Mouse (Mus musculus) forebrain, embryonic 14.5 days (tissue): ENCODE measurements around the gene Raver2. TPM values are rescaled to one million over a fixed set of nuclear protein-coding genes. Genes with fewer than 3 reads are reported as not detected.

Source experiments
- ATAC-seq: fragments of 200-750 bp; cut with Nextera tagmentation; 2 replicates; pipeline ENCODE4 v1.8.0; 2017; ENCODE audit warnings: mild to moderate bottlenecking, moderate library complexity
- DNase-seq: peaks from one replicate; pipeline ENCODE4 v3.0.0-alpha.2; 2015; ENCODE audit warnings: low spot score
- H3K27ac ChIP-seq: fragments of 300-500 bp; sonication (generic); 2 replicates; pipeline ENCODE4 v1.5.1; 2014; ENCODE audit warnings: low read depth, mild to moderate bottlenecking, control low read depth, low read length, moderate library complexity
- H3K27me3 ChIP-seq: fragments of 300-500 bp; sonication (generic); replicated peaks from 2 replicates; pipeline ENCODE4 v1.6.1; 2014; ENCODE audit warnings: low read length, control low read depth, mixed read lengths; ENCODE audit not compliant: control insufficient read depth, insufficient read depth
- H3K36me3 ChIP-seq: fragments of 300-500 bp; sonication (generic); 2 replicates; pipeline ENCODE4 v1.6.1; 2014; ENCODE audit warnings: low read length, control low read depth; ENCODE audit not compliant: control insufficient read depth, insufficient read depth
- H3K4me1 ChIP-seq: fragments of 300-500 bp; sonication (generic); 2 replicates; pipeline ENCODE4 v1.6.1; 2014; ENCODE audit warnings: antibody characterized with exemption, low read length, control low read depth; ENCODE audit not compliant: control insufficient read depth, insufficient read depth
- H3K4me2 ChIP-seq: fragments of 300-500 bp; sonication (generic); 2 replicates; pipeline ENCODE4 v1.6.1; 2014; ENCODE audit warnings: mild to moderate bottlenecking, control low read depth, low read length
- H3K4me3 ChIP-seq: fragments of 300-500 bp; sonication (generic); 2 replicates; pipeline ENCODE4 v1.5.1; 2014; ENCODE audit warnings: low read depth, low read length, control low read depth
- H3K9ac ChIP-seq: fragments of 300-500 bp; sonication (generic); 2 replicates; pipeline ENCODE4 v1.6.1; 2014; ENCODE audit warnings: mild to moderate bottlenecking, low read length, control low read depth, moderate library complexity
- H3K9me3 ChIP-seq: fragments of 300-500 bp; sonication (generic); replicated peaks from 2 replicates; pipeline ENCODE4 v1.6.1; 2016; ENCODE audit warnings: low read length, control low read depth, mixed read lengths; ENCODE audit not compliant: control insufficient read depth
- WGBS: fragments of 180-500 bp; shearing (Covaris S2); extraction: QIAGEN DNeasy Blood & Tissue Kit; methylation state at CpG from one replicate; pipeline ENCODE4 v1.1.7; 2014; 5-methylcytosine and 5-hydroxymethylcytosine counted together
- polyA plus RNA-seq: library from polyadenylated mRNA; unstranded; fragments of >200 nt; fragmentation: Nextera tagmentation; extraction: Ambion mirVana; gene quantifications from 2 replicates; pipeline ENCODE4 v1.2.1, GENCODE M21; 2014

The Raver2 gene
- polyA plus RNA-seq: 5.4 and 6.3 TPM in 2 replicates

GRCm38 (mm10) chr4:101068786-101069153 is at the start of gene Raver2:
Gene Raver2, plus strand, starts transcription at chr4:101068983.
- WGBS: 2% methylated on average over 32 of the region's 54 CpGs
- Histone ChIP-seq H3K36me3 (no peaks in the 10 kb centered on the region), H3K9me3 (no peaks in the 10 kb centered on the region), H3K4me2 (peak within 1 kb of the TSS; percentile 97), H3K9ac (peak within 1 kb of the TSS; percentile 74), H3K27me3 (no peaks in the 10 kb centered on the region), H3K4me1 (no peaks in the 10 kb centered on the region), H3K27ac (no peak within 1 kb of the TSS), H3K4me3 (peak within 1 kb of the TSS; percentile 70)
- DNase-seq: peak; percentile 65
- ATAC-seq: peak; percentile 83

- WGBS: 89% methylated on average over 4 of the region's 4 CpGs
- ATAC-seq: no peak
- Histone ChIP-seq H3K4me2 (no peak within 1 kb of the TSS), H3K4me3 (no peak within 1 kb of the TSS), H3K27me3 (no peaks in the 10 kb centered on the region), H3K36me3 (no peaks in the 10 kb centered on the region), H3K9ac (no peak within 1 kb of the TSS), H3K9me3 (peaks cover 4% of the 10 kb centered on the region; the same call in 1 of the 2 replicates), H3K4me1 (no peaks in the 10 kb centered on the region), H3K27ac (no peak within 1 kb of the TSS)
- DNase-seq: no peak
Observed at GRCm38 (mm10) chr4:101020596-101020995, 48.2 kb upstream of the Raver2 start, which contains the start of gene Gm10577. Gene Gm10577, minus strand, starts transcription at chr4:101020696.

GRCm38 (mm10) chr4:101026566-101026965 is 42.2 kb upstream of the Raver2 start:
- DNase-seq (no peak), ATAC-seq (peak; percentile 42; the same call in 1 of the 2 replicates)
- Histone ChIP-seq H3K36me3 (no peaks in the 10 kb centered on the region), H3K9ac (no peak overlapping the region), H3K4me1 (no peaks in the 10 kb centered on the region), H3K9me3 (peaks cover 4% of the 10 kb centered on the region; the same call in 1 of the 2 replicates), H3K27me3 (no peaks in the 10 kb centered on the region), H3K27ac (no peak overlapping the region), H3K4me3 (no peak overlapping the region), H3K4me2 (no peak overlapping the region)
- 65% methylated on average over 5 of the region's 5 CpGs for WGBS

- Histone ChIP-seq H3K4me2 (no peak overlapping the region), H3K27me3 (no peaks in the 10 kb centered on the region), H3K36me3 (no peaks in the 10 kb centered on the region), H3K9me3 (peaks cover 4% of the 10 kb centered on the region; the same call in 1 of the 2 replicates), H3K4me1 (no peaks in the 10 kb centered on the region), H3K27ac (no peak overlapping the region), H3K9ac (no peak overlapping the region), H3K4me3 (no peak overlapping the region)
- WGBS: 62% methylated on average over 2 of the region's 2 CpGs
- ATAC-seq: peak; percentile 85
- peak; percentile 88 for DNase-seq
Observed at GRCm38 (mm10) chr4:101026995-101027394, 41.8 kb upstream of the Raver2 start.

- H3K4me3 ChIP-seq: no peak overlapping the region
- DNase-seq: no peak
- WGBS: 94% methylated on average over 9 of the region's 9 CpGs
- H3K4me2 ChIP-seq: no peak overlapping the region
- H3K4me1 ChIP-seq: no peaks in the 10 kb centered on the region
- H3K9ac ChIP-seq: no peak overlapping the region
- H3K27me3 ChIP-seq: no peaks in the 10 kb centered on the region
- no peak for ATAC-seq
- no peak overlapping the region for H3K27ac ChIP-seq
- no peaks in the 10 kb centered on the region for H3K36me3 ChIP-seq
- H3K9me3 ChIP-seq: peaks cover 2% of the 10 kb centered on the region; the same call in 1 of the 2 replicates
Observed at GRCm38 (mm10) chr4:101027852-101028411, 40.9 kb upstream of the Raver2 start.

GRCm38 (mm10) chr4:101033047-101033446 is 35.7 kb upstream of the Raver2 start:
- Histone ChIP-seq H3K4me1 (no peaks in the 10 kb centered on the region), H3K9me3 (no peaks in the 10 kb centered on the region), H3K4me3 (no peak overlapping the region), H3K9ac (no peak overlapping the region), H3K4me2 (no peak overlapping the region), H3K27ac (no peak overlapping the region), H3K36me3 (no peaks in the 10 kb centered on the region), H3K27me3 (no peaks in the 10 kb centered on the region)
- ATAC-seq: no peak
- 85% methylated on average over 3 of the region's 3 CpGs for WGBS
- DNase-seq: no peak

GRCm38 (mm10) chr4:101035131-101035530 is 33.7 kb upstream of the Raver2 start:
- Histone ChIP-seq H3K27ac (no peak overlapping the region), H3K4me3 (no peak overlapping the region), H3K9me3 (no peaks in the 10 kb centered on the region), H3K9ac (no peak overlapping the region), H3K36me3 (no peaks in the 10 kb centered on the region), H3K4me1 (no peaks in the 10 kb centered on the region), H3K4me2 (no peak overlapping the region), H3K27me3 (no peaks in the 10 kb centered on the region)
- no peak for ATAC-seq
- WGBS: 85% methylated on average over 5 of the region's 5 CpGs
- DNase-seq: no peak

- H3K9ac ChIP-seq: no peak overlapping the region
- no peak for DNase-seq
- no peaks in the 10 kb centered on the region for H3K27me3 ChIP-seq
- no peaks in the 10 kb centered on the region for H3K9me3 ChIP-seq
- no peak overlapping the region for H3K4me2 ChIP-seq
- ATAC-seq: no peak
- no peak overlapping the region for H3K4me3 ChIP-seq
- no peak overlapping the region for H3K27ac ChIP-seq
- H3K36me3 ChIP-seq: no peaks in the 10 kb centered on the region
- no peaks in the 10 kb centered on the region for H3K4me1 ChIP-seq
- WGBS: 70% methylated on average over 7 of the region's 7 CpGs
Observed at GRCm38 (mm10) chr4:101037156-101037555, 31.6 kb upstream of the Raver2 start.

- ATAC-seq: no peak
- WGBS: 86% methylated on average over 2 of the region's 2 CpGs
Observed at GRCm38 (mm10) chr4:101043691-101044090, 25.1 kb upstream of the Raver2 start.

More at GRCm38 (mm10) chr4:101043691-101044090, 25.1 kb upstream of the Raver2 start:
- no peaks in the 10 kb centered on the region for H3K9me3 ChIP-seq
- H3K36me3 ChIP-seq: no peaks in the 10 kb centered on the region
- DNase-seq: no peak
- no peaks in the 10 kb centered on the region for H3K27me3 ChIP-seq
- H3K4me1 ChIP-seq: no peaks in the 10 kb centered on the region
- H3K4me2 ChIP-seq: no peak overlapping the region
- H3K9ac ChIP-seq: no peak overlapping the region
- H3K4me3 ChIP-seq: no peak overlapping the region
- no peak overlapping the region for H3K27ac ChIP-seq
